In genomic region chr6:6999015-6999414, GRCm38 (mm10) we compare ENCODE assay signal across 33 mouse cellular contexts. TPM values are rescaled to one million over a fixed set of nuclear protein-coding genes. Genes with fewer than 3 reads are reported as not detected.
DNase-seq lines count a peak whose midpoint lies in the region; ATAC-seq and TF ChIP-seq lines count a peak whose summit lies in the region.
"Had no signal": no experiment of that assay in that cellular context is flagged by ENCODE, and none has a peak within 500 bp of the region (broad histone marks: within the 10 kb centered on the region; RNA-seq: fewer than 3 reads in every experiment).

No protein-coding gene starts in this region.

- no peak overlapping the region for H3K9ac ChIP-seq in lung, postnatal 0 days (replicated peaks; ENCODE audit: low read depth)
- H3K9ac ChIP-seq in neural tube, embryonic 15.5 days (replicated peaks) = no peak overlapping the region
- H3K9ac ChIP-seq: forebrain, embryonic 13.5 days; heart, embryonic 12.5 days; hindbrain, embryonic 15.5 days; limb, embryonic 12.5 days; midbrain, embryonic 12.5 days; neural tube, embryonic 12.5 days had no signal

- no peaks in the 10 kb centered on the region for H3K27me3 ChIP-seq in lung, postnatal 0 days (replicated peaks; ENCODE audit: insufficient read depth, low read length)
- H3K27me3 ChIP-seq in E14TG2a.4 (ENCODE audit: insufficient read depth, low read length) = no peaks in the 10 kb centered on the region
- H3K27me3 ChIP-seq in neural tube, embryonic 15.5 days (replicated peaks) = no peaks in the 10 kb centered on the region
- H3K27me3 ChIP-seq: forebrain, embryonic 13.5 days; heart, embryonic 12.5 days; hindbrain, embryonic 15.5 days; limb, embryonic 12.5 days; megakaryocyte, embryonic 14.5 days; midbrain, embryonic 12.5 days; neural tube, embryonic 12.5 days had no signal

- no peaks in the 10 kb centered on the region for H3K4me1 ChIP-seq in lung, postnatal 0 days (ENCODE audit: insufficient read depth, low read depth, low read length)
- H3K4me1 ChIP-seq in E14TG2a.4 (replicated peaks; ENCODE audit: low read depth, low read length) = no peaks in the 10 kb centered on the region
- H3K4me1 ChIP-seq in neural tube, embryonic 15.5 days = no peaks in the 10 kb centered on the region
- H3K4me1 ChIP-seq: forebrain, embryonic 13.5 days; heart, embryonic 12.5 days; hindbrain, embryonic 15.5 days; limb, embryonic 12.5 days; megakaryocyte, embryonic 14.5 days; midbrain, embryonic 12.5 days; neural tube, embryonic 12.5 days had no signal

- no peak overlapping the region for H3K4me3 ChIP-seq in layer of hippocampus, adult 2 months
- H3K4me3 ChIP-seq in lung, postnatal 0 days (ENCODE audit: low read depth, low read length) = no peak overlapping the region
- no peak overlapping the region for H3K4me3 ChIP-seq in E14TG2a.4 (replicated peaks; ENCODE audit: low read length)
- no peak overlapping the region for H3K4me3 ChIP-seq in neural tube, embryonic 15.5 days (replicated peaks)
- H3K4me3 ChIP-seq: forebrain, embryonic 13.5 days; heart, embryonic 12.5 days; hindbrain, embryonic 15.5 days; limb, embryonic 12.5 days; megakaryocyte, embryonic 14.5 days; midbrain, embryonic 12.5 days; myocyte; neural tube, embryonic 12.5 days had no signal

- H3K36me3 ChIP-seq in lung, postnatal 0 days (ENCODE audit: insufficient read depth, low read length) = no peaks in the 10 kb centered on the region
- H3K36me3 ChIP-seq in E14TG2a.4 (ENCODE audit: insufficient read depth, low read length) = no peaks in the 10 kb centered on the region
- H3K36me3 ChIP-seq in neural tube, embryonic 15.5 days = no peaks in the 10 kb centered on the region
- H3K36me3 ChIP-seq: heart, embryonic 12.5 days; hindbrain, embryonic 15.5 days; limb, embryonic 12.5 days; midbrain, embryonic 12.5 days; neural tube, embryonic 12.5 days had no signal

- DNase-seq in layer of hippocampus, adult 2 months (ENCODE audit: low spot score in 2 of 2) = no peak
- no peak for DNase-seq in layer of hippocampus, adult 9-10 months (ENCODE audit: low spot score)
- peak; percentile 3 for DNase-seq in lung, postnatal 0 days (ENCODE audit: low spot score)
- no peak for DNase-seq in lung, postnatal 25 days (ENCODE audit: low spot score)
- DNase-seq in ZHBTc4 (ENCODE audit: low read depth, low spot score) = peak; percentile 52
- DNase-seq in gastrocnemius, postnatal 10 days = no peak
- DNase-seq: adrenal gland, adult 2 months; adrenal gland, postnatal 36 days; cerebellum, adult 2 months; cerebellum, postnatal 14 days; gastrocnemius, postnatal 36 days; heart, adult 18-20 months; kidney, adult 2 months; kidney, postnatal 4 days; layer of hippocampus, adult 9-11 months; lung, adult 2 months; lung, postnatal 4 days; retina, postnatal 1 day; right cerebral cortex, postnatal 14 days; thymus, postnatal 36 days had no signal

- 93% methylated on average over 3 of the region's 3 CpGs for WGBS in lung, postnatal 0 days
- WGBS in neural tube, embryonic 15.5 days = 92% methylated on average over 3 of the region's 3 CpGs

- no peak overlapping the region for H3K4me2 ChIP-seq in lung, postnatal 0 days (replicated peaks; ENCODE audit: low read depth, low read length)
- H3K4me2 ChIP-seq in neural tube, embryonic 15.5 days = no peak overlapping the region
- H3K4me2 ChIP-seq: forebrain, embryonic 13.5 days; heart, embryonic 12.5 days; hindbrain, embryonic 15.5 days; limb, embryonic 12.5 days; midbrain, embryonic 12.5 days; neural tube, embryonic 12.5 days had no signal

- peak; percentile 47 for TF ChIP-seq CTCF in layer of hippocampus, adult 2 months (conservative IDR thresholded peaks at IDR 0.05)
- no peak for TF ChIP-seq CTCF in lung, postnatal 0 days (IDR thresholded peaks at IDR 0.05)
- TF ChIP-seq CTCF in E14TG2a.4 (conservative IDR thresholded peaks at IDR 0.05; ENCODE audit: low read length) = peak; percentile 59

- no peak for TF ChIP-seq EP300 in lung, postnatal 0 days (IDR thresholded peaks at IDR 0.05)

- H3K9me3 ChIP-seq in lung, postnatal 0 days (ENCODE audit: low read length) = no peaks in the 10 kb centered on the region
- H3K9me3 ChIP-seq in E14TG2a.4 (ENCODE audit: low read length) = no peaks in the 10 kb centered on the region
- no peaks in the 10 kb centered on the region for H3K9me3 ChIP-seq in neural tube, embryonic 15.5 days (replicated peaks)
- H3K9me3 ChIP-seq: forebrain, embryonic 13.5 days; hindbrain, embryonic 15.5 days; limb, embryonic 12.5 days; megakaryocyte, embryonic 14.5 days; midbrain, embryonic 12.5 days; neural tube, embryonic 12.5 days had no signal

- ATAC-seq in lung, postnatal 0 days = no peak
- ATAC-seq in neural tube, embryonic 15.5 days (ENCODE audit: low FRiP score) = no peak
- ATAC-seq: activated CD4-positive, CD25-positive, alpha-beta regulatory T cell, adult 4 months; CD4-positive, CD25-positive, alpha-beta regulatory T cell, adult 4 months; forebrain, embryonic 13.5 days; inflammation-experienced regulatory T-cells, adult 6 months had no signal

- no peak overlapping the region for H3K27ac ChIP-seq in layer of hippocampus, adult 2 months
- no peak overlapping the region for H3K27ac ChIP-seq in lung, postnatal 0 days (ENCODE audit: low read length)
- H3K27ac ChIP-seq in neural tube, embryonic 15.5 days (replicated peaks) = no peak overlapping the region
- H3K27ac ChIP-seq: forebrain, embryonic 13.5 days; hindbrain, embryonic 15.5 days; limb, embryonic 12.5 days; midbrain, embryonic 12.5 days; neural tube, embryonic 12.5 days had no signal

RNA-seq across cellular contexts. Expression of gene Sdhaf3, which starts 43.2 kb away (rescaled TPM):
- 1 to 10 TPM; 6.4 to 6.9 TPM for total RNA-seq in layer of hippocampus, adult 2 months (2021)
- polyA plus RNA-seq in lung, postnatal 0 days (2015; fragmentation: Nextera tagmentation; extraction: Ambion mirVana) = 3.0 and 3.3 TPM in 2 replicates
- polyA plus RNA-seq in neural tube, embryonic 15.5 days (2015; fragmentation: Nextera tagmentation; extraction: Ambion mirVana) = 7.3 and 7.4 TPM in 2 replicates
- total RNA-seq in gastrocnemius, postnatal 10 days (2021) = 1 to 10 TPM; 3.7 TPM

Comparison
In these comparisons a context has a peak if more than half of its experiments do, and no peak if none do; other contexts are left out.
1. DNase-seq: peak in lung, postnatal 0 days (single experiment) and ZHBTc4 (single experiment); none in layer of hippocampus, adult 2 months (0 of 2), layer of hippocampus, adult 9-10 months (single experiment), lung, postnatal 25 days (single experiment) and gastrocnemius, postnatal 10 days (single experiment).